Mouse (Mus musculus) urinary bladder, adult 18-20 months (tissue): ENCODE measurements around the gene Ufsp1.

Source experiments
- DNase-seq, 2 experiments: peaks; one replicate each; pipeline ENCODE4 v3.0.0; 2022; ENCODE audit warnings: low spot score in 2 of 2, mixed read lengths in 2 of 2

Ufsp1 gene

DNA sequence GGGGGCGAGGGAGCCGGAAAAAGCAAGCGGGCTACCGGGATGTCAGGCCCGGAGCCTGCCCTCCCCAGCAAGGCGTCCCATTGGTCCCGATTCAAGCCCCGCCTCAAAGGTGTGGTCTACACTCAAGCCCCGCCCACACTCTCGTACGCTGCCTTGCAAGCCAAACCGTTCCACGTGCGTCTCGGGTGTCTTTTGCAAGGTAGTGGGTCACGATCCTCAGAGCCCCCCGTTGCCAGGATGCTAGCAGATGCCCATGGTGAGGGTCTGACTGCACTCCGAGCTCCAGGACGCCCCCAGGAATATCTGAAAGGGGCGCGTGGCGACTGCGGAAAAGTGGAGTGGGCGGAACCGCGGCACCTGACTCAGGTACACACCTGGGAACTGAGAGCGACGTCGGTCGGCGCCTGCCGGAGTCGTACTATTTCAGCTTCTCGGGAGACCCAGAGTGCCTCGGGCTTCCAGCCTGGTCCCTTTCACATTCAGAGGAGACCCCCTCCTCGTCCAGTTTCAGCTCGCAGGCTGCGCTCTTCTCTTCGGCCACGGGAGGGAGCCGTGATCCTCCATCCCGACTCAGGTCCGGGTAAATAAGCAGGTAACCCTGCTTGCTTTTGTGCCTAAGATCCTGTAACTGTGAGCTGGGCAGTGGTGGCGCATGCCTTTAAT, 39.2 kb downstream of the Ufsp1 start, which contains the start of gene Slc12a9:
Slc12a9 (minus strand) TSS at position 86 of the 663 bp plus-strand sequence.
- peak; percentile 90 to 99 for DNase-seq

GRCm38 (mm10) chr5:137334317-137334716, 39.9 kb downstream of the Ufsp1 start:
- no peak for DNase-seq

DNA sequence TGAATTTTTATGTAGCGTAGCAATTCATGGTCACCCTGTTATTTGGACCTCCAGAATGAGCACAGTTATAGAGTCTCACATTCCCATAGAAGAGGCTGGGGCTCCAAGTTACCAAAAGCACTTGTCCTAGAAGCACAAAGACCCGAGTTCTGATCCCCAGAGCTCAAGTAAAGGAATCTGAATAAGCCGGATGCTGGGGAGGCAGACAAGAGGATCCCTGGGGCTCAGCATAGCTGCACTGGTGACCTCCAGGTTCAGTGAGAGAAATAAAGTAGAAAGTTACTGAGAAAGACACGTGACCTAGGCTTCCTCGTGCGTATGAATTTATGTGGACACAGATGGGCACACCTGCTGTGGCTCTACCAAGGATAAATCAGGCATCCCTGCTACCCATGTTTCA, 40.6 kb downstream of the Ufsp1 start:
- DNase-seq: no peak

DNA sequence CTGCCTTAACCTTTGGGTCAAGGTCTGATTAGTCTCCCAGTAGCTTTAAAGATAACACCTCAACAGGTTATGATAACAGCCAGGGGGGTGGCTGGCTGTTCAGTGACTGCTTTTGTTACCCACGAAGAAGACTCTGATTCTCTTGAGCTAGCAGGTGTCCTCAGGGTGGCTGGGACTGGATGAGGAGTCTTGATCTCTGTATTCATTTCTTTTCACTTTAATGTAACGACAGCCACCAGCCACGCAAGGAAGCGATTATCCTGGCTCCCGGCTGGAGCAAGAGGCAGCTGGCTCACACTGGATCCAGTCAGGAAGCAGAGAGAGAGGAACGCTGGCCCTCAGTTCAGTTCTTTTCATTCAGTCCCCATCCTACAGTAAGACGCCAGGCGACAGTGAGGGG, 42.8 kb downstream of the Ufsp1 start:
- DNase-seq: no peak

DNA sequence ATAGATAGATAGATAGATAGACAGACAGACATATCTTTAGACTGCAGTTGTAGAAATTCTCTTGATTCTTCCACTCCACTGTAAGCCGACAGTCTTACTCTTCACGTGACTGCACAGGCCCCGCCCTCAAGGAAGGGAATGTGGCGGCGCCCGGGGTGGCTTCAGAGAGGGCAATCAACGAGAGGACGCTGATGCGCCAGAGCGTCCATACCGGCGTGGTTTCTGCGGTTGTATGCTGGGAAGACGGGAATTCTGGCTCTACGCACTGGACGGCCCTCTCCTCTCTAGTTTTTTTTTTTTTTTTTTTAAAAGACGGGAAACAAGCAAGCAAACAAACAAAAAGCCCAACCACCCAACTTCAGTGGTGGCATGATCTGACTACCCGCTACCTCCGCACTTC, 43.8 kb downstream of the Ufsp1 start:
- peak; percentile 73 to 89 for DNase-seq

DNA sequence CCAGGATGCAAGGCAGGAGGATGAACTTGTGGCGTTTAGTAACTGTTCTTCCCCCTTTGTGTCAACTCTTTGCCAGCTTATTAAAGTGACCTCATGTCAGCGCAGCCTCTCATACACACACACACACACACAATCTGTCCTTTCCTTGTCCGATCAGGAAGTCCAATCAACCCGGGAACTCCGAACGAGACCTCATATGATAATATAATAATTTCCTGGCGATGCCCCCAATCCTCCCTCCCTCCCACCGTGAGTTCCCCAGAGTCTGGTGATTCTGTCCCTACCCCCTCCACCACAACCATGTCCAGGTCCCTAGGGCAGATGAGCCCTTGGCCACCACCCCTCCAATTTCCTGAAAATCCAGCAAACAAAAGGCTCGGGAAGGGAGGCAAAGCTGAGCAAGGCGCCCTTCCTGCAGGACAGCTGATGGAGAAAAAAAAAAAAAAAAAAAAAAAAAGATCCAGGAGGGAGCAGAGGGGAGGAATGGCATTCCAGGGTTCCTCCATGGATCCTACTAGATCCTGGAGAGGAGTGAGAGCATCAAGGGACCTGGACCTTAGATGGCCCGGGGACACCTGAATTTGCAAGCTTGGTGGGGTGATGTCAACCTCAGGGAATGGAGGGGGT, 44.3 kb downstream of the Ufsp1 start:
- peak in 1 of 2 experiments; percentile 37 for DNase-seq

DNA sequence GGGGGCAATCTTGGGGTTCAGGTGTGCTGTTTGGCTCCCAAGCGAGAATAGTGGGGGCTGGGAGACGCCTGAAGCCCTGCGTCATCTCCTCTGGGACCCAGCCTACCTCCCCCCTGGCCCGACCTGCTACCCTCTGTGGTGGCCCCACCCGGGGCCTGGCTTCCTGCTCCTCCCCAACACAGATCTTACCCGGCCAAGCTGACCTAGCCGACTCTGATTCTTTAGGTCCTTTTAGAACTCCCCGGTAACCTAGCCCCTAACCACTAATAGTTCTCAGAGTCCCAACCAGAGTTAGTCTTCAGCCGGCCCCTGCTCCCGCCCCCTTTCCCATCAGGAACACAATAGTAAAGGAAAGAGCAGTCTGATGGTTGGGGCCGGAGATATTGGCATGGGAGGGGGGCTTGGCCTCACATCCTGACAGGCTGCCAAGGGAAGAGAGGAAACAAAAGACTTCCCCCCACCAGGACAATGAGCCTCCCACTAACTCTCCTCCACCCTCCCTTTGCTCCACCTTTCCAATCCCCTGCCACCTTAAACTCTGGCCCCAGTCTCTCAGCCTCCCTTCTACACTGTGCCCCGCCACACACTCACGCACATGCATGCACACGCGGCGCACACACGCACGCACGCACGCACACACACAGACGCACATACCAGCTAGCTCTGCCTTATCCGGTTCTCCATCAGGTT, 45.0 kb downstream of the Ufsp1 start:
- DNase-seq: no peak

DNA sequence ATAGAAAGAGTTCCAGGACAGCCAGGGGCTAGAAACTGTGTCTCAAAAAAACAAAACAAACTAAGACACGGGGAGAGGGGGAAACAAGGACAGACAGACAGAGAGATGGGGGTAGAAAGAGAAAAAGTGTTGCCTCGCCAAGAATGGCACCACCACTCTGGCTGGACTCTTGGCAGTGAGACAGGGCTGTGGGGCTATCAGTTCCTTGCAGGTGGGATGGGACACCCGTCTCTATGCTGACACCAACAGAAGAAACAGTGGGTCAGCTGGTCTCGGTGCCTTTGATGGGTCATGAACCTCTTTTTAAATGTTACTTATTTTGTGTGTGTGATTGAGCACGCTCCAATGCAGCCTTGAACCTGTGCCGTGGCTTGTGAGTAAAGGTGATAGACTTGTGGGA, 45.8 kb downstream of the Ufsp1 start:
- no peak for DNase-seq

DNA sequence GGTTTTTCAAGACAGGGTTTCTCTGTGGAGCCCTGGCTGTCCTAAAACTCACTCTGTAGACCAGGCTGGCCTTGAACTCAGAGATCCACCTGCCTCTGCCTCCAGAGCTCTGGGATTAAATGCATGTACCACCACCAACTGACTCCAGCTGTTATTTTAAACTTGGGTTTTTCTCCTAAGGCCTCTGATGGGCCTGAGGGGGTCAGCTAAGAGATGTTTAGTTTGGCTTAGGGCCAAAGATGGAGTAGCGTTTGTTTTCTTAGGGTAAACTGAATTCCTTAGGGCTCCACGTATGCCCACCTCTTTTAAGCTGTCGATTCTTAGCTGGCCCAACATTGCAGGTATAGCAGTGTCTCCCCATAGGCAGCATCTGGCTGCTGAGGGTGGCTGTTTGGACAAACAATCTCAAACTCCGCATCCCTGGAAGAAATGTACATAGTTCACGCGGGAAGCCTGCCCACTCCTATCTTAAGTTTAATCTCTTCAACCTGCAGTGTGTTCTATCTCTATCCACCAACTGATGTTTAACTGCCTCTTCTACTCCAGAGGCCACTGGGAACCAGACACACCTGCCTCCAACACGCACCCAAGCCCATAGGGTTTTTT, 48.1 kb downstream of the Ufsp1 start:
- DNase-seq: no peak

GRCm38 (mm10) chr5:137343412-137343811, 49.0 kb downstream of the Ufsp1 start:
- no peak for DNase-seq

- no peak for DNase-seq
Observed at GRCm38 (mm10) chr5:137343869-137344268, 49.4 kb downstream of the Ufsp1 start.
